Mouse (Mus musculus): ENCODE measurements at regions not wholly inside any gene's neighbourhood (a gene's known extent, or its start where the extent isn't known, plus 50 kb on each side); places are given as distances from the start of the nearest gene placed in this dataset.

GRCm38 (mm10) chr8:25389947-25390346 lies 565.8 kb upstream of the Adam5 start:
- Histone ChIP-seq H3K27ac (replicated peaks) (no peak overlapping the region), H3K4me1 (replicated peaks; ENCODE audit: control insufficient read depth, insufficient read depth) (no peaks in the 10 kb centered on the region), H3K4me2 (replicated peaks; ENCODE audit: low read depth) (no peak overlapping the region), H3K4me3 (ENCODE audit: low read depth, low read length) (no peak overlapping the region), H3K9me3 (ENCODE audit: control insufficient read depth, low read length) (no peaks in the 10 kb centered on the region), H3K9ac (ENCODE audit: low read length) (no peak overlapping the region), H3K36me3 (ENCODE audit: control insufficient read depth, insufficient read depth, low read length) (no peaks in the 10 kb centered on the region), H3K27me3 (ENCODE audit: control insufficient read depth, insufficient read depth, low read length) (no peaks in the 10 kb centered on the region)
- 49% methylated on average over 10 of the region's 10 CpGs for WGBS
- no peak for TF ChIP-seq EP300 (optimal IDR thresholded peaks at IDR 0.05)
- TF ChIP-seq CTCF (IDR thresholded peaks at IDR 0.05; ENCODE audit: low read depth), result no peak
- ATAC-seq (ENCODE audit: low FRiP score, low TSS enrichment) (no peak), DNase-seq (ENCODE audit: low spot score) (no peak)

- no peak for TF ChIP-seq CTCF (IDR thresholded peaks at IDR 0.05; ENCODE audit: low read depth)
- no peak for TF ChIP-seq EP300 (optimal IDR thresholded peaks at IDR 0.05)
Observed at GRCm38 (mm10) chr8:25389371-25389855, 565.2 kb upstream of the Adam5 start.

GRCm38 (mm10) chr8:25388811-25389210 lies 564.6 kb upstream of the Adam5 start:
- ATAC-seq (ENCODE audit: low FRiP score, low TSS enrichment), result 0 out of 2 replicates have a peak, but pooled peaks have one; percentile 21
- 71% methylated on average over 9 of the region's 9 CpGs for WGBS
- no peaks in the 10 kb centered on the region for H3K27me3 ChIP-seq (ENCODE audit: control insufficient read depth, insufficient read depth, low read length)
- H3K27ac ChIP-seq (replicated peaks), result no peak overlapping the region
- no peaks in the 10 kb centered on the region for H3K36me3 ChIP-seq (ENCODE audit: control insufficient read depth, insufficient read depth, low read length)
- H3K4me3 ChIP-seq (ENCODE audit: low read depth, low read length), result no peak overlapping the region
- no peak overlapping the region for H3K9ac ChIP-seq (ENCODE audit: low read length)
- no peak for DNase-seq (ENCODE audit: low spot score)
- no peak overlapping the region for H3K4me2 ChIP-seq (replicated peaks; ENCODE audit: low read depth)
- no peak for TF ChIP-seq EP300 (optimal IDR thresholded peaks at IDR 0.05)
- no peak for TF ChIP-seq CTCF (IDR thresholded peaks at IDR 0.05; ENCODE audit: low read depth)
- H3K4me1 ChIP-seq (replicated peaks; ENCODE audit: control insufficient read depth, insufficient read depth), result no peaks in the 10 kb centered on the region
- no peaks in the 10 kb centered on the region for H3K9me3 ChIP-seq (ENCODE audit: control insufficient read depth, low read length)

More at GRCm38 (mm10) chr8:25389371-25389855, 565.2 kb upstream of the Adam5 start:
- H3K9ac ChIP-seq (ENCODE audit: low read length), result no peak overlapping the region
- H3K4me2 ChIP-seq (replicated peaks; ENCODE audit: low read depth), result no peak overlapping the region
- 46% methylated on average over 10 of the region's 10 CpGs for WGBS
- H3K9me3 ChIP-seq (ENCODE audit: control insufficient read depth, low read length), result no peaks in the 10 kb centered on the region
- H3K4me3 ChIP-seq (ENCODE audit: low read depth, low read length), result no peak overlapping the region
- H3K36me3 ChIP-seq (ENCODE audit: control insufficient read depth, insufficient read depth, low read length), result no peaks in the 10 kb centered on the region
- no peak for ATAC-seq (ENCODE audit: low FRiP score, low TSS enrichment)
- H3K27ac ChIP-seq (replicated peaks), result no peak overlapping the region
- H3K4me1 ChIP-seq (replicated peaks; ENCODE audit: control insufficient read depth, insufficient read depth), result no peaks in the 10 kb centered on the region
- DNase-seq (ENCODE audit: low spot score), result no peak
- no peaks in the 10 kb centered on the region for H3K27me3 ChIP-seq (ENCODE audit: control insufficient read depth, insufficient read depth, low read length)

- H3K9me3 ChIP-seq (ENCODE audit: control insufficient read depth, low read length), result no peaks in the 10 kb centered on the region
- WGBS, result 75% methylated on average over 5 of the region's 5 CpGs
- H3K36me3 ChIP-seq (ENCODE audit: control insufficient read depth, insufficient read depth, low read length), result no peaks in the 10 kb centered on the region
- H3K9ac ChIP-seq (ENCODE audit: low read length), result no peak overlapping the region
- no peak overlapping the region for H3K27ac ChIP-seq (replicated peaks)
- ATAC-seq (ENCODE audit: low FRiP score, low TSS enrichment) (no peak), DNase-seq (ENCODE audit: low spot score) (no peak)
- H3K4me3 ChIP-seq (ENCODE audit: low read depth, low read length), result no peak overlapping the region
- H3K4me1 ChIP-seq (replicated peaks; ENCODE audit: control insufficient read depth, insufficient read depth), result no peaks in the 10 kb centered on the region
- no peak for TF ChIP-seq CTCF (IDR thresholded peaks at IDR 0.05; ENCODE audit: low read depth)
- TF ChIP-seq EP300 (optimal IDR thresholded peaks at IDR 0.05), result no peak
- no peaks in the 10 kb centered on the region for H3K27me3 ChIP-seq (ENCODE audit: control insufficient read depth, insufficient read depth, low read length)
- no peak overlapping the region for H3K4me2 ChIP-seq (replicated peaks; ENCODE audit: low read depth)
Observed at GRCm38 (mm10) chr8:25385186-25385585, 561.0 kb upstream of the Adam5 start.

GRCm38 (mm10) chr8:25384591-25384990 lies 560.4 kb upstream of the Adam5 start:
- Histone ChIP-seq H3K4me3 (ENCODE audit: low read depth, low read length) (no peak overlapping the region), H3K27ac (replicated peaks) (no peak overlapping the region), H3K9ac (ENCODE audit: low read length) (no peak overlapping the region), H3K27me3 (ENCODE audit: control insufficient read depth, insufficient read depth, low read length) (no peaks in the 10 kb centered on the region), H3K4me1 (replicated peaks; ENCODE audit: control insufficient read depth, insufficient read depth) (no peaks in the 10 kb centered on the region), H3K9me3 (ENCODE audit: control insufficient read depth, low read length) (no peaks in the 10 kb centered on the region), H3K4me2 (replicated peaks; ENCODE audit: low read depth) (no peak overlapping the region), H3K36me3 (ENCODE audit: control insufficient read depth, insufficient read depth, low read length) (no peaks in the 10 kb centered on the region)
- 74% methylated on average over 2 of the region's 2 CpGs for WGBS
- DNase-seq (ENCODE audit: low spot score) (no peak), ATAC-seq (ENCODE audit: low FRiP score, low TSS enrichment) (no peak)
- TF ChIP-seq EP300 (optimal IDR thresholded peaks at IDR 0.05), result no peak
- TF ChIP-seq CTCF (IDR thresholded peaks at IDR 0.05; ENCODE audit: low read depth), result no peak

- 44% methylated on average over 8 of the region's 8 CpGs for WGBS
- H3K27me3 ChIP-seq (ENCODE audit: control insufficient read depth, insufficient read depth, low read length), result no peaks in the 10 kb centered on the region
- H3K4me1 ChIP-seq (replicated peaks; ENCODE audit: control insufficient read depth, insufficient read depth), result no peaks in the 10 kb centered on the region
- no peak overlapping the region for H3K27ac ChIP-seq (replicated peaks)
- H3K9ac ChIP-seq (ENCODE audit: low read length), result no peak overlapping the region
- H3K4me3 ChIP-seq (ENCODE audit: low read depth, low read length), result no peak overlapping the region
- no peaks in the 10 kb centered on the region for H3K9me3 ChIP-seq (ENCODE audit: control insufficient read depth, low read length)
- no peak for DNase-seq (ENCODE audit: low spot score)
- ATAC-seq (ENCODE audit: low FRiP score, low TSS enrichment), result no peak
- no peak for TF ChIP-seq EP300 (optimal IDR thresholded peaks at IDR 0.05)
- no peak for TF ChIP-seq CTCF (IDR thresholded peaks at IDR 0.05; ENCODE audit: low read depth)
- no peak overlapping the region for H3K4me2 ChIP-seq (replicated peaks; ENCODE audit: low read depth)
- H3K36me3 ChIP-seq (ENCODE audit: control insufficient read depth, insufficient read depth, low read length), result no peaks in the 10 kb centered on the region
Observed at GRCm38 (mm10) chr8:25373276-25373675, 549.1 kb upstream of the Adam5 start.

Measured in stomach, postnatal 0 days (tissue).